ENCODE assay signal across 25 mouse cellular contexts in the genomic region with DNA sequence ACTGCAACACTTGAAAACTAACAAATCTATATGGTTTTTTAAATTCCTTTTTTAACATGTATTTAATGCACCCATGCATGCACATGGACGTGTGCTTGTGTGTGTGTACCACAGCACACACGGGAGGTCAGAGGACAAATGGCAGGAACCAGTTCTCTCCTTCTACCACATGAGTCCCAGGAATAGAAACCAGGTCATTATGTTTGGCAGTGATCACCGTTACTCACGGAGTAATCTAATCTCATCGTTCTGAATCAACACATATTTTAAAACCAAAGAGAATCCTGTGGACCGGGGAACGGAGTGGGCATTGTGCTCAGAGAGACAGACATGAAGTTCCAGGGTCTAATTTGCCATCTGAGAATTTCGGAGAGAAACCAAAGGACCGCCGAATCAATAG.
"Had no signal": no experiment of that assay in that cellular context is flagged by ENCODE, and none has a peak within 500 bp of the region (broad histone marks: within the 10 kb centered on the region; RNA-seq: fewer than 3 reads in every experiment).

No protein-coding gene starts in this region.

- DNase-seq: gastrocnemius, postnatal 36 days; heart, adult 18-20 months; heart, postnatal 10 days; heart, postnatal 4 days; kidney, adult 18-20 months; kidney, adult 8-10 months; kidney, postnatal 14 days; kidney, postnatal 36 days; layer of hippocampus, adult 9-11 months; layer of hippocampus, postnatal 36 days; left cerebral cortex, postnatal 4 days; liver; liver, embryonic 13.5 days had no signal

- ATAC-seq: hindbrain, embryonic 16.5 days; inflammation-experienced regulatory T-cells, adult 6 months; intestine, embryonic 15.5 days; intestine, postnatal 0 days had no signal

- H3K9me3 ChIP-seq: heart, embryonic 10.5 days; heart, embryonic 12.5 days; hindbrain, embryonic 10.5 days; hindbrain, embryonic 12.5 days; intestine, embryonic 15.5 days; limb, embryonic 12.5 days; liver, embryonic 13.5 days; liver, embryonic 15.5 days had no signal

- H3K36me3 ChIP-seq: heart, embryonic 10.5 days; heart, embryonic 12.5 days; hindbrain, embryonic 10.5 days; hindbrain, embryonic 12.5 days; intestine, embryonic 15.5 days; limb, embryonic 12.5 days; liver, embryonic 13.5 days; liver, embryonic 15.5 days had no signal

- H3K27ac ChIP-seq: heart, embryonic 10.5 days; hindbrain, embryonic 10.5 days; hindbrain, embryonic 12.5 days; hindbrain, embryonic 14.5 days; intestine, embryonic 15.5 days; kidney, postnatal 0 days; limb, embryonic 12.5 days; liver, embryonic 13.5 days; liver, embryonic 15.5 days had no signal

- H3K4me1 ChIP-seq: heart, embryonic 10.5 days; hindbrain, embryonic 10.5 days; hindbrain, embryonic 12.5 days; intestine, embryonic 15.5 days; limb, embryonic 12.5 days; liver, embryonic 15.5 days had no signal

- H3K4me3 ChIP-seq: heart, embryonic 10.5 days; heart, embryonic 12.5 days; hindbrain, embryonic 10.5 days; hindbrain, embryonic 12.5 days; intestine, embryonic 15.5 days; limb, embryonic 12.5 days; liver, embryonic 13.5 days; liver, embryonic 15.5 days had no signal

- H3K9ac ChIP-seq: heart, embryonic 12.5 days; hindbrain, embryonic 12.5 days; hindbrain, embryonic 14.5 days; intestine, embryonic 15.5 days; limb, embryonic 12.5 days; liver, embryonic 13.5 days; liver, embryonic 15.5 days had no signal

- H3K4me2 ChIP-seq: heart, embryonic 12.5 days; hindbrain, embryonic 12.5 days; hindbrain, embryonic 14.5 days; intestine, embryonic 15.5 days; limb, embryonic 12.5 days; liver, embryonic 13.5 days; liver, embryonic 15.5 days had no signal

- H3K27me3 ChIP-seq: heart, embryonic 12.5 days; hindbrain, embryonic 12.5 days; intestine, embryonic 15.5 days; limb, embryonic 12.5 days; liver, embryonic 13.5 days; liver, embryonic 15.5 days had no signal
